Mouse (Mus musculus) yolk sac, embryonic 10.5 days (tissue): ENCODE data around the gene Tle6.
"Not testable (repeated sequence)": the region's sequence is repeated elsewhere in the genome, so short reads cannot be mapped to it uniquely, and the experiment has no call there.

Source experiments
- DNase-seq: peaks from one replicate; pipeline ENCODE4 v3.0.0-alpha.2; 2017; ENCODE audit warnings: low spot score

Gene Tle6

GRCm38 (mm10) chr10:81600738-81601203 lies at the start of gene Tle6:
Tle6 (minus strand) TSS chr10:81601073.
- DNase-seq, result peak; percentile 100

GRCm38 (mm10) chr10:81648803-81649775 lies 48.2 kb upstream of the Tle6 start, which contains the start of gene Gm10778:
Gm10778 (plus strand) TSS chr10:81649059.
- peak; percentile 90 for DNase-seq

GRCm38 (mm10) chr10:81646015-81646555 lies 45.2 kb upstream of the Tle6 start:
- no peak for DNase-seq

GRCm38 (mm10) chr10:81645391-81645790 lies 44.5 kb upstream of the Tle6 start:
- DNase-seq, result no peak

GRCm38 (mm10) chr10:81644716-81645115 lies 43.8 kb upstream of the Tle6 start:
- DNase-seq, result no peak

GRCm38 (mm10) chr10:81644162-81644561 lies 43.3 kb upstream of the Tle6 start:
- no peak for DNase-seq

- DNase-seq, result peak; percentile 94
Observed at GRCm38 (mm10) chr10:81643449-81644055, 42.7 kb upstream of the Tle6 start.

- DNase-seq, result no peak
Observed at GRCm38 (mm10) chr10:81642648-81643448, 42.0 kb upstream of the Tle6 start.

GRCm38 (mm10) chr10:81641978-81642647 lies 41.2 kb upstream of the Tle6 start:
- DNase-seq, result no peak

- no peak for DNase-seq
Observed at GRCm38 (mm10) chr10:81641566-81641965, 40.7 kb upstream of the Tle6 start.

- not testable (repeated sequence) for DNase-seq
Observed at GRCm38 (mm10) chr10:81640825-81641224, 40.0 kb upstream of the Tle6 start.

- no peak for DNase-seq
Observed at GRCm38 (mm10) chr10:81638101-81638500, 37.2 kb upstream of the Tle6 start.

GRCm38 (mm10) chr10:81636338-81636737 lies 35.5 kb upstream of the Tle6 start:
- DNase-seq, result no peak

- peak; percentile 90 for DNase-seq
Observed at GRCm38 (mm10) chr10:81633253-81634099, 32.6 kb upstream of the Tle6 start.

- DNase-seq, result no peak
Observed at GRCm38 (mm10) chr10:81628390-81628789, 27.5 kb upstream of the Tle6 start, which contains the start of gene Ankrd24. Ankrd24 (plus strand) TSS chr10:81628540.

- no peak for DNase-seq
Observed at GRCm38 (mm10) chr10:81627836-81628220, 27.0 kb upstream of the Tle6 start.

- peak; percentile 95 for DNase-seq
Observed at GRCm38 (mm10) chr10:81626994-81627835, 26.3 kb upstream of the Tle6 start, which contains the start of gene Sirt6. Sirt6 (minus strand) TSS chr10:81627797.

- no peak for DNase-seq
Observed at GRCm38 (mm10) chr10:81626101-81626993, 25.5 kb upstream of the Tle6 start.
